Mouse (Mus musculus) heart, embryonic 13.5 days (tissue): ENCODE data around the gene Miip. TPM values are rescaled to one million over a fixed set of nuclear protein-coding genes. Genes with fewer than 3 reads are reported as not detected.
"Not testable (repeated sequence)": the region's sequence is repeated elsewhere in the genome, so short reads cannot be mapped to it uniquely, and the experiment has no call there.

Experiments used
- ATAC-seq: fragments of 200-750 bp; cut with Nextera tagmentation; 2 replicates; pipeline ENCODE4 v1.8.0; 2017; ENCODE audit warnings: moderate TSS enrichment; ENCODE audit not compliant: insufficient number of reproducible peaks, low FRiP score, low TSS enrichment; ENCODE audit errors: extremely low read depth
- H3K27ac ChIP-seq: fragments of 300-500 bp; sonication (generic); replicated peaks from 2 replicates; pipeline ENCODE4 v1.5.1; 2015; ENCODE audit warnings: moderate library complexity, mild to moderate bottlenecking, inconsistent platforms
- H3K27me3 ChIP-seq: fragments of 300-500 bp; sonication (generic); replicated peaks from 2 replicates; pipeline ENCODE4 v1.6.1; 2015; ENCODE audit warnings: mild to moderate bottlenecking, inconsistent platforms
- H3K36me3 ChIP-seq: fragments of 300-500 bp; sonication (generic); 2 replicates; pipeline ENCODE4 v1.6.1; 2015; ENCODE audit warnings: mild to moderate bottlenecking, inconsistent platforms
- H3K4me1 ChIP-seq: fragments of 300-500 bp; sonication (generic); 2 replicates; pipeline ENCODE4 v1.6.1; 2015; ENCODE audit warnings: inconsistent platforms
- H3K4me2 ChIP-seq: fragments of 300-500 bp; sonication (generic); 2 replicates; pipeline ENCODE4 v1.6.1; 2015; ENCODE audit warnings: inconsistent platforms, mild to moderate bottlenecking, moderate library complexity
- H3K4me3 ChIP-seq: fragments of 300-500 bp; sonication (generic); 2 replicates; pipeline ENCODE4 v1.5.1; 2015; ENCODE audit warnings: moderate library complexity, mild to moderate bottlenecking, inconsistent platforms
- H3K9ac ChIP-seq: fragments of 300-500 bp; sonication (generic); 2 replicates; pipeline ENCODE4 v1.6.1; 2015; ENCODE audit warnings: inconsistent platforms, mild to moderate bottlenecking, moderate library complexity
- H3K9me3 ChIP-seq: fragments of 300-500 bp; sonication (generic); 2 replicates; pipeline ENCODE4 v1.6.1; 2016; ENCODE audit warnings: inconsistent platforms
- WGBS: fragments of 180-500 bp; shearing (Covaris S2); methylation state at CpG from one replicate; pipeline ENCODE4 v1.1.7; 2015; ENCODE audit warnings: mixed read lengths; 5-methylcytosine and 5-hydroxymethylcytosine counted together
- polyA plus RNA-seq: library from polyadenylated mRNA; unstranded; fragments of >200 nt; fragmentation: Nextera tagmentation; extraction: Ambion mirVana; gene quantifications from 2 replicates; pipeline ENCODE4 v1.2.1, GENCODE M21; 2015

The Miip gene
- polyA plus RNA-seq, 1 experiment from 2014 or later: 27.6 TPM

DNA sequence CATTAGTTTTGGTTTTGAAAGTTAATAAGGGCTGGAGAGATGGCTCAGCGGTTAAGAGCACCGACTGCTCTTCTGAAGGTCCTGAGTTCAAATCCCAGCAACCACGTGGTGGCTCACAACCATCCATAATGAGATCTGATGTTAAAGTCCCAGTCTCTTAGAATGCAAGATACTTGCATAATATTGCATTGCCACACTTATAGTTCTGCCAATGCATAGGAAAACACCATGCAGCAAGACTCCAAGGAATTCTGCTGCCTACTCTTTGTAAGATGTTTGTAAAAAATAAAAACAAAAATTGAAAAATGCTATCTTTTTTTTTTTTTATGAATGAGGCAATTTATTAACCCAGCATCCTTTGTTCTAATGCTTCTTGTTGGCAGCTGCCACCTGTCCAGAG lies 47.2 kb downstream of the Miip start:
- not testable (repeated sequence) for H3K9ac ChIP-seq, H3K4me1 ChIP-seq, H3K4me2 ChIP-seq, H3K4me3 ChIP-seq, H3K27ac ChIP-seq, H3K27me3 ChIP-seq, ATAC-seq
- peaks cover 72% of the 10 kb centered on the region for H3K9me3 ChIP-seq
- H3K36me3 ChIP-seq: peaks cover 46% of the 10 kb centered on the region
- WGBS: 75% methylated on average over 3 of the region's 3 CpGs

GRCm38 (mm10) chr4:147819659-147820058 lies 49.0 kb downstream of the Miip start:
- H3K9ac ChIP-seq, H3K4me1 ChIP-seq, H3K4me3 ChIP-seq, H3K27me3 ChIP-seq, ATAC-seq, H3K27ac ChIP-seq, H3K4me2 ChIP-seq: not testable (repeated sequence)
- peaks cover 28% of the 10 kb centered on the region for H3K36me3 ChIP-seq
- H3K9me3 ChIP-seq: peaks cover 54% of the 10 kb centered on the region
- WGBS: 74% methylated on average over 7 of the region's 7 CpGs

DNA sequence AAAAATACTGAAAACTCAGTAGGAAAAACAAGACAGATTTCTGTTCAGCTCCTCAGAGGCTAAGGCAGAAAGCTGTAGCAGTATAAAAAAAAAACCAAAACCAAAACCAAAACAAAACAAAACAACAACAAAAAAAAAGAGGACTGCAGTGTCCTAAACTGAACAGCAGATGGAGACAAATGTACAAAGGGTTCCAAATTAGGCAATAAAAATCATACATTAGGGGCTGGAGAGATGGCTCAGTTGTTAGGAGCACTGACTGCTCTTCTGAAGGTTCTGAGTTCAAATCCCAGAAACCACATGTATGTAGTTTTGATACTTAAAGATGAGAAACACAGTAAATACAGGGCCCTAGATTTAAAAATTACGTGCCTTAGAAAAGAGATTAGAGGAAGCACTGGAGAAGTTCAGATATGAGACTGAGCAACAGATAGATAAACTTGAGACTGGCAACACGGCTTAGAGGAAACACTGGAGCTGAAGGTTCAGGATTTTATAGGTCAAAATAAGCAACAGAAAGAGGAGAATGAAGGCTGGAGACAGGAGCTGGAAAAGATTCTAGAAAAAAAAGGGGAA lies 53.9 kb downstream of the Miip start:
- no peak overlapping the region for H3K4me2 ChIP-seq
- H3K27me3 ChIP-seq: no peaks in the 10 kb centered on the region
- WGBS: 55% methylated on average over 2 of the region's 2 CpGs
- no peaks in the 10 kb centered on the region for H3K36me3 ChIP-seq
- H3K27ac ChIP-seq: no peak overlapping the region
- 0 out of 2 replicates have a peak, but pooled peaks cover 7% of the 10 kb centered on the region for H3K9me3 ChIP-seq
- H3K4me3 ChIP-seq: no peak overlapping the region
- ATAC-seq: no peak
- H3K4me1 ChIP-seq: no peaks in the 10 kb centered on the region
- no peak overlapping the region for H3K9ac ChIP-seq

DNA sequence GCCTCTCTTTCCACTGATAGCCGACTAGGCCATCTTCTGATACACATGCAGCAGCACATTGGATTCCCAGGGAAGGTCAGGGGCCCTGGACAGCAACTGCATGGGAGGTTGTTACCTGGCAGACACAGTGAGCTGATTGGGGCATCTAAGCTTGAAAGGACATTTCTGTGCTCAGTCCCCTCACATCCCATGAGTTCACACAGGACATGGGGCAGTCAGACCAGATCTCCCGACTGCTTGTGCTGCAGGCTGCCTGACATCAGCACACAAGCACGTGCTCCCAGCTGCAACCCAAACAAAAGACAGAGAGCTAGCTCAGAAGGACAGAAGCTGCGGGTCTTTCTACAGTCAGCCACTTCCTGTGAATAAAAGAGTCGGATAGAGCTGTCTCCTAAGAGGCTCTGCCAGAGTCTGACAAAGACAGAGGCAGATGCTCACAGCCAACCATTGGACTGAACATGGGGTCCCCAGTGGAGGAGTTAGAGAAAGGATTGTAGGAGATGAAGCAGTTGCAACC lies 55.3 kb downstream of the Miip start:
- Histone ChIP-seq H3K4me3 (no peak overlapping the region), H3K27ac (no peak overlapping the region), H3K27me3 (no peaks in the 10 kb centered on the region), H3K4me1 (peaks cover 10% of the 10 kb centered on the region), H3K9ac (no peak overlapping the region), H3K4me2 (no peak overlapping the region), H3K9me3 (no peaks in the 10 kb centered on the region), H3K36me3 (no peaks in the 10 kb centered on the region)
- 33% methylated on average over 5 of the region's 5 CpGs for WGBS
- ATAC-seq: no peak; the same call in 1 of the 2 replicates

Other genes starting within 250 kb of the Miip start
- 3.0 and 3.3 TPM in 2 replicates for gene Zfp979, start 226.3 kb downstream of the Miip start, polyA plus RNA-seq
- not detected in 2 replicates for gene Zfp534, start 166.3 kb downstream of the Miip start, polyA plus RNA-seq
- gene Zfp984, start 59.0 kb downstream of the Miip start, polyA plus RNA-seq: 8.5 and 9.1 TPM in 2 replicates
- 3.6 and 3.9 TPM in 2 replicates for gene Zfp933, start 20.4 kb downstream of the Miip start, polyA plus RNA-seq
- gene Fv1, start 163 bp upstream of the Miip start, polyA plus RNA-seq: 7.5 and 8.0 TPM in 2 replicates
- gene Mfn2, start 35.9 kb upstream of the Miip start, polyA plus RNA-seq: 102 and 105 TPM in 2 replicates
- gene Plod1, start 68.0 kb upstream of the Miip start, polyA plus RNA-seq: 43.7 and 49.2 TPM in 2 replicates
- gene 2510039O18Rik, start 72.1 kb upstream of the Miip start, polyA plus RNA-seq: 12.4 and 13.0 TPM in 2 replicates
- 187 and 230 TPM in 2 replicates for gene Nppb, start 117.0 kb upstream of the Miip start, polyA plus RNA-seq
- gene Nppa, start 131.9 kb upstream of the Miip start, polyA plus RNA-seq: 4,587 and 5,670 TPM in 2 replicates
- gene Clcn6, start 170.0 kb upstream of the Miip start, polyA plus RNA-seq: 5.8 and 6.5 TPM in 2 replicates
- 11.4 and 11.7 TPM in 2 replicates for gene Mthfr, start 170.3 kb upstream of the Miip start, polyA plus RNA-seq
- 15.4 and 17.6 TPM in 2 replicates for gene Agtrap, start 219.2 kb upstream of the Miip start, polyA plus RNA-seq